Mouse (Mus musculus) forebrain, embryonic 14.5 days (tissue): ENCODE measurements around the gene Tamm41. TPM values are rescaled to one million over a fixed set of nuclear protein-coding genes. Genes with fewer than 3 reads are reported as not detected.

ENCODE experiments used
- ATAC-seq: fragments of 200-750 bp; cut with Nextera tagmentation; 2 replicates; pipeline ENCODE4 v1.8.0; 2017; ENCODE audit warnings: mild to moderate bottlenecking, moderate library complexity
- DNase-seq: peaks from one replicate; pipeline ENCODE4 v3.0.0-alpha.2; 2015; ENCODE audit warnings: low spot score
- H3K27ac ChIP-seq: fragments of 300-500 bp; sonication (generic); 2 replicates; pipeline ENCODE4 v1.5.1; 2014; ENCODE audit warnings: low read depth, mild to moderate bottlenecking, control low read depth, low read length, moderate library complexity
- H3K27me3 ChIP-seq: fragments of 300-500 bp; sonication (generic); replicated peaks from 2 replicates; pipeline ENCODE4 v1.6.1; 2014; ENCODE audit warnings: low read length, control low read depth, mixed read lengths; ENCODE audit not compliant: control insufficient read depth, insufficient read depth
- H3K36me3 ChIP-seq: fragments of 300-500 bp; sonication (generic); 2 replicates; pipeline ENCODE4 v1.6.1; 2014; ENCODE audit warnings: low read length, control low read depth; ENCODE audit not compliant: control insufficient read depth, insufficient read depth
- H3K4me1 ChIP-seq: fragments of 300-500 bp; sonication (generic); 2 replicates; pipeline ENCODE4 v1.6.1; 2014; ENCODE audit warnings: antibody characterized with exemption, low read length, control low read depth; ENCODE audit not compliant: control insufficient read depth, insufficient read depth
- H3K4me2 ChIP-seq: fragments of 300-500 bp; sonication (generic); 2 replicates; pipeline ENCODE4 v1.6.1; 2014; ENCODE audit warnings: mild to moderate bottlenecking, control low read depth, low read length
- H3K4me3 ChIP-seq: fragments of 300-500 bp; sonication (generic); 2 replicates; pipeline ENCODE4 v1.5.1; 2014; ENCODE audit warnings: low read depth, low read length, control low read depth
- H3K9ac ChIP-seq: fragments of 300-500 bp; sonication (generic); 2 replicates; pipeline ENCODE4 v1.6.1; 2014; ENCODE audit warnings: mild to moderate bottlenecking, low read length, control low read depth, moderate library complexity
- H3K9me3 ChIP-seq: fragments of 300-500 bp; sonication (generic); replicated peaks from 2 replicates; pipeline ENCODE4 v1.6.1; 2016; ENCODE audit warnings: low read length, control low read depth, mixed read lengths; ENCODE audit not compliant: control insufficient read depth
- WGBS: fragments of 180-500 bp; shearing (Covaris S2); extraction: QIAGEN DNeasy Blood & Tissue Kit; methylation state at CpG from one replicate; pipeline ENCODE4 v1.1.7; 2014; 5-methylcytosine and 5-hydroxymethylcytosine counted together
- polyA plus RNA-seq: library from polyadenylated mRNA; unstranded; fragments of >200 nt; fragmentation: Nextera tagmentation; extraction: Ambion mirVana; gene quantifications from 2 replicates; pipeline ENCODE4 v1.2.1, GENCODE M21; 2014

Tamm41 gene
- polyA plus RNA-seq, 1 experiment from 2014 or later: 69.6 TPM

GRCm38 (mm10) chr6:115056699-115057098 lies 19.0 kb upstream of the Tamm41 start:
- H3K4me1 ChIP-seq: no peaks in the 10 kb centered on the region
- WGBS: 49% methylated on average over 2 of the region's 2 CpGs
- no peak overlapping the region for H3K4me3 ChIP-seq
- H3K36me3 ChIP-seq: no peaks in the 10 kb centered on the region
- no peak overlapping the region for H3K9ac ChIP-seq
- ATAC-seq (no peak), DNase-seq (no peak)
- no peak overlapping the region for H3K4me2 ChIP-seq
- H3K9me3 ChIP-seq: no peaks in the 10 kb centered on the region
- H3K27me3 ChIP-seq: no peaks in the 10 kb centered on the region
- H3K27ac ChIP-seq: no peak overlapping the region

- 54% methylated on average over 4 of the region's 4 CpGs for WGBS
- no peak for DNase-seq
- no peaks in the 10 kb centered on the region for H3K9me3 ChIP-seq
- H3K9ac ChIP-seq: no peak overlapping the region
- no peak overlapping the region for H3K4me3 ChIP-seq
- no peak for ATAC-seq
- H3K27ac ChIP-seq: no peak overlapping the region
- no peak overlapping the region for H3K4me2 ChIP-seq
- no peaks in the 10 kb centered on the region for H3K27me3 ChIP-seq
- H3K4me1 ChIP-seq: no peaks in the 10 kb centered on the region
- H3K36me3 ChIP-seq: no peaks in the 10 kb centered on the region
Observed at GRCm38 (mm10) chr6:115055440-115055839, 17.8 kb upstream of the Tamm41 start.

DNA sequence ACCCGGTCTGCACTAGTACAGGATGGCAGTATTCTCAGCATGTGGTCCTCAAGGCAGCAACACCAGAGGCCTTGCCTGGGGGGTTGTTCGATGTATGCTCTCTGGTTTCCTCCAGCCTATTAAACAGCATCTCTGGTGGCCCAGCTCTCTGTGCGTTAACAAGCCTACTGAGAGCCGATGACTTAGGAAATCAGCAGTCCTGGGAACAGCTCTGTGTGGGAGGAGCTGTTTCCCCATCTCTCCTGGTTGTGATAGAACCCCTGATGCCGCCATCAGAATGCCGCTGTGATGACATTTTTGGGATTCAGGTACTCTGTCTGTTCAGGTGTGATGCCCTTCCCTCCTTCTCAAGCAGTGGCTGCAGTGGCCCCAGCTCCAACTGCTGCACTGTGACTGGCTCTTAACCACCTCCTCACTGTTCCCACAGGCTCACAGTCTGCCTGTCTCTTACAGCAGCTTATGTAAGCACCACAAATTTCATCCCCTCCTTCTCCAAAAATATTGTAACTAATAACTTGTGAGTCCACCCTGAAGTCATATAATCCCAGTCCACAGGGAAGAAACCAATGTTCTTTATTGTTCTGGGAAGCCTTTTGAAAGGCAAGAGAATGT lies 14.0 kb upstream of the Tamm41 start:
- ATAC-seq (no peak), DNase-seq (no peak)
- Histone ChIP-seq H3K4me2 (no peak overlapping the region), H3K9ac (no peak overlapping the region), H3K36me3 (no peaks in the 10 kb centered on the region), H3K4me3 (no peak overlapping the region), H3K9me3 (no peaks in the 10 kb centered on the region), H3K27me3 (no peaks in the 10 kb centered on the region), H3K4me1 (no peaks in the 10 kb centered on the region), H3K27ac (no peak overlapping the region)
- WGBS: 65% methylated on average over 6 of the region's 6 CpGs

GRCm38 (mm10) chr6:115049015-115049414 lies 11.3 kb upstream of the Tamm41 start:
- ATAC-seq: 0 out of 2 replicates have a peak, but pooled peaks have one; percentile 46
- 25% methylated on average over 4 of the region's 4 CpGs for WGBS

DNA sequence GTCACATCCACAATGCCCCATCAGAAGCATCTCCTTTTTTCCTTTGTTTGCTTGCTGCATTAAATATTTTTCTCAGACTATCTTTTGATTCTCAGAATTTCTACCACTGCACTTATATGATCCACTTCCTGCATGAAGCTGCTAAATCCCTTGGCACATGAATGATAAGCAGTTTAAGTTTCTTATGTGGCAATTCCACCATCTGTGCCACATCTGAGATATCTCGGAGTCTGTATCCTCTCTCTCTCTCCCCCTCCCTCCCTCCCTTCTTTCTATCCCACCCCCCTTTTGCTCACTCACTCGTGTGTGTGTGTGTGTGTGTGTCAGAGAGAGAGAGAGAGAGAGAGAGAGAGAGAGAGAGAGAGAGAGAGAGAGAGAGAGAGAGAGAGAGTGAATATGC lies 10.1 kb upstream of the Tamm41 start:
- H3K36me3 ChIP-seq: no peaks in the 10 kb centered on the region
- no peaks in the 10 kb centered on the region for H3K9me3 ChIP-seq
- no peaks in the 10 kb centered on the region for H3K27me3 ChIP-seq
- ATAC-seq: no peak; the same call in 1 of the 2 replicates
- WGBS: 32% methylated on average over 2 of the region's 2 CpGs
- peaks cover 5% of the 10 kb centered on the region for H3K4me1 ChIP-seq
- no peak overlapping the region for H3K9ac ChIP-seq
- no peak overlapping the region for H3K4me2 ChIP-seq
- H3K4me3 ChIP-seq: no peak overlapping the region
- DNase-seq: peak; percentile 61
- H3K27ac ChIP-seq: no peak overlapping the region

More at GRCm38 (mm10) chr6:115049015-115049414, 11.3 kb upstream of the Tamm41 start:
- DNase-seq: peak; percentile 58
- no peaks in the 10 kb centered on the region for H3K4me1 ChIP-seq
- H3K27ac ChIP-seq: no peak overlapping the region
- H3K4me2 ChIP-seq: no peak overlapping the region
- no peaks in the 10 kb centered on the region for H3K27me3 ChIP-seq
- H3K9ac ChIP-seq: no peak overlapping the region
- H3K36me3 ChIP-seq: no peaks in the 10 kb centered on the region
- H3K4me3 ChIP-seq: no peak overlapping the region
- no peaks in the 10 kb centered on the region for H3K9me3 ChIP-seq

- no peak overlapping the region for H3K4me2 ChIP-seq
Observed at GRCm38 (mm10) chr6:115046064-115046463, 8.4 kb upstream of the Tamm41 start.

GRCm38 (mm10) chr6:115044709-115045108 lies 7.0 kb upstream of the Tamm41 start:
- DNase-seq (peak; percentile 40), ATAC-seq (no peak)
- WGBS: 58% methylated on average over 1 of the region's 1 CpGs
- Histone ChIP-seq H3K4me3 (no peak overlapping the region), H3K4me1 (peaks cover 5% of the 10 kb centered on the region), H3K27ac (peak overlapping the region; percentile 33; the same call in 1 of the 2 replicates), H3K9ac (no peak overlapping the region), H3K27me3 (no peaks in the 10 kb centered on the region), H3K36me3 (no peaks in the 10 kb centered on the region), H3K4me2 (no peak overlapping the region), H3K9me3 (no peaks in the 10 kb centered on the region)

More at GRCm38 (mm10) chr6:115046064-115046463, 8.4 kb upstream of the Tamm41 start:
- no peak for ATAC-seq
- WGBS: 63% methylated on average over 1 of the region's 1 CpGs
- Histone ChIP-seq H3K9me3 (no peaks in the 10 kb centered on the region), H3K4me3 (no peak overlapping the region), H3K27ac (no peak overlapping the region; the same call in 1 of the 2 replicates), H3K36me3 (no peaks in the 10 kb centered on the region), H3K27me3 (no peaks in the 10 kb centered on the region), H3K4me1 (peaks cover 5% of the 10 kb centered on the region), H3K9ac (no peak overlapping the region)
- no peak for DNase-seq

DNA sequence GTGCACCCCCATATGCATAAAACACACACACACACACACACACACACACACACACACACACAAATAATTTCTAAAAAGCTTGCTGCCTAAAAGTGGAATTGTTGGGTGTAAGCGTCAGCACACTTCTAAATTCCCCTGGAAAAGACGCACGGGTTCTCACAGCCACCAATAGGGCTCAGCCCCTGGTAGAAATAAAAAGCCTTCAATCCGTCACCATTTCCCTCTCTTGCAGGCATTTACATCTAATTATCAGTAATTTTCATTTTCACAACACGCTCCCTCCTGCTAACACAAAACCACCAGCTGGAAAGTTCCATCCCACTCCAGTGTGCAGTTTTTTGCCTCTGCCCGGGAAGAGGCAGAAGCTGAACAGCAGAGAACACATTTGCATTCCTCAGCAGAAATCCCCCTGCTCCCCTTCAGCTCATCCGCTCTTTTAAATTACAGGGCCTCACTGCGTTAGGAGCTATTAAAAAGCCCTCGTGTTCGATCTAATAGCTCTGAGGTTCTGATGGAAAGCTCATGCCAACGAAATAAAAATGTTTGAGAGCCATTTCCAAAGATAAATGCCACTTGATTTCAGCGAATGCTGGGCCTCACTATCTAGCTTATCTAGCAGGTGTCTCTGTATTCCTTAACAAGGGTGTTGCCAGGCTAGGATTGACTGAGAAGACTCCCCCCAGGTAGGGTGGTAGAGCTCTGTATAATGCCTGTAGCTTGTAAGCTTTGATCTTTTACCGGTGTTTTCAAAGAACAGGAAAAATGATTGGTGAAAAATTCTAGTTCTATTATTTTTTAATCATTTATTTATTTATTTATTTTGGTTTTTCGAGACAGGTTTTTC lies 6.2 kb upstream of the Tamm41 start:
- H3K4me2 ChIP-seq: no peak overlapping the region
- peaks cover 5% of the 10 kb centered on the region for H3K4me1 ChIP-seq
- H3K4me3 ChIP-seq: no peak overlapping the region
- H3K9me3 ChIP-seq: no peaks in the 10 kb centered on the region
- H3K27me3 ChIP-seq: no peaks in the 10 kb centered on the region
- peak overlapping the region; percentile 72 for H3K27ac ChIP-seq
- ATAC-seq (peak; percentile 84), DNase-seq (peak; percentile 83)
- 0 out of 2 replicates have a peak overlapping the region, but pooled peaks have one; percentile 17 for H3K9ac ChIP-seq
- 49% methylated on average over 14 of the region's 14 CpGs for WGBS
- no peaks in the 10 kb centered on the region for H3K36me3 ChIP-seq

DNA sequence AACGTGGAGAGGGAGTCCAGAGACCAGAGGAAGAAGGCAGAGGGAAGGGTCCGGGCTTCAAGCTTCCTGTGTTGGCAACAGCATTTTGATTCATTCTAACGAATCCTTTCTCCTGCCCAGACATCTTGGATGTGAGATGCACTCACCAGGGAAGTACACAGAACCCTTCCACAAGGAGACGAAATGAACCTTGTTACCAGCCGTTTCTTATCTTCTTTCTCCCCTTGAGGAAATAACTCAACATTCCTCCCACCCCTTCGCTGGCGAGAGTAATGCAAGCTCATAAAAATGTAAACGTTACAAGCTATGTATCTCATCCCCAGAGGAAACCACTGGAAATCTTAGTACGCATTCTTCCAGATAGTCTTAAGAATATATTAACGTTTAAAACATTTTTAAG lies 4.9 kb upstream of the Tamm41 start:
- Histone ChIP-seq H3K4me3 (no peak overlapping the region), H3K27ac (no peak overlapping the region), H3K9me3 (no peaks in the 10 kb centered on the region), H3K36me3 (no peaks in the 10 kb centered on the region), H3K4me2 (no peak overlapping the region), H3K4me1 (peaks cover 5% of the 10 kb centered on the region), H3K27me3 (no peaks in the 10 kb centered on the region), H3K9ac (no peak overlapping the region)
- ATAC-seq (no peak), DNase-seq (no peak)
- WGBS: 73% methylated on average over 10 of the region's 10 CpGs
